Mouse (Mus musculus): ENCODE measurements around the gene Pde4b.

The Pde4b gene

GRCm38 (mm10) chr4:102607744-102608416, 520.5 kb downstream of the Pde4b start:
- no peak for DNase-seq (ENCODE audit: low spot score in 2 of 2)

GRCm38 (mm10) chr4:102612596-102612995, 525.3 kb downstream of the Pde4b start:
- no peak for DNase-seq (ENCODE audit: low spot score in 2 of 2)

GRCm38 (mm10) chr4:102617774-102618173, 530.4 kb downstream of the Pde4b start:
- no peak for DNase-seq (ENCODE audit: low spot score in 2 of 2)

GRCm38 (mm10) chr4:102618609-102619008, 531.3 kb downstream of the Pde4b start:
- DNase-seq (ENCODE audit: low spot score in 2 of 2), result no peak

- DNase-seq (ENCODE audit: low spot score in 2 of 2), result no peak
Observed at GRCm38 (mm10) chr4:102620179-102620910, 533.0 kb downstream of the Pde4b start.

GRCm38 (mm10) chr4:102621120-102621519, 533.8 kb downstream of the Pde4b start:
- DNase-seq (ENCODE audit: low spot score in 2 of 2), result no peak

- DNase-seq (ENCODE audit: low spot score in 2 of 2), result no peak
Observed at GRCm38 (mm10) chr4:102622977-102623376, 535.6 kb downstream of the Pde4b start.

GRCm38 (mm10) chr4:102623789-102624611, 536.7 kb downstream of the Pde4b start:
- peak in 1 of 2 experiments; percentile 38 for DNase-seq (ENCODE audit: low spot score in 2 of 2)

- no peak for DNase-seq (ENCODE audit: low spot score in 2 of 2)
Observed at GRCm38 (mm10) chr4:102624937-102625336, 537.6 kb downstream of the Pde4b start.

- DNase-seq (ENCODE audit: low spot score in 2 of 2), result no peak
Observed at GRCm38 (mm10) chr4:102627799-102628198, 540.5 kb downstream of the Pde4b start.

GRCm38 (mm10) chr4:102629621-102630020, 542.3 kb downstream of the Pde4b start:
- no peak for DNase-seq (ENCODE audit: low spot score in 2 of 2)

- DNase-seq (ENCODE audit: low spot score in 2 of 2), result no peak
Observed at GRCm38 (mm10) chr4:102630261-102630660, 542.9 kb downstream of the Pde4b start.

- no peak for DNase-seq (ENCODE audit: low spot score in 2 of 2)
Observed at GRCm38 (mm10) chr4:102631624-102632023, 544.3 kb downstream of the Pde4b start.

GRCm38 (mm10) chr4:102633241-102633640, 545.9 kb downstream of the Pde4b start:
- DNase-seq (ENCODE audit: low spot score in 2 of 2), result no peak

GRCm38 (mm10) chr4:102635258-102635657, 547.9 kb downstream of the Pde4b start:
- DNase-seq (ENCODE audit: low spot score in 2 of 2), result no peak

- DNase-seq (ENCODE audit: low spot score in 2 of 2), result no peak
Observed at GRCm38 (mm10) chr4:102635944-102636343, 548.6 kb downstream of the Pde4b start.

GRCm38 (mm10) chr4:102637348-102637910, 550.1 kb downstream of the Pde4b start:
- no peak for DNase-seq (ENCODE audit: low spot score in 2 of 2)

- DNase-seq (ENCODE audit: low spot score in 2 of 2), result no peak
Observed at GRCm38 (mm10) chr4:102640942-102641341, 553.6 kb downstream of the Pde4b start.

- DNase-seq (ENCODE audit: low spot score in 2 of 2), result no peak
Observed at GRCm38 (mm10) chr4:102644062-102644461, 556.7 kb downstream of the Pde4b start.

GRCm38 (mm10) chr4:102647056-102647455, 559.7 kb downstream of the Pde4b start:
- no peak for DNase-seq (ENCODE audit: low spot score in 2 of 2)

GRCm38 (mm10) chr4:102655331-102655730, 568.0 kb downstream of the Pde4b start:
- DNase-seq (ENCODE audit: low spot score in 2 of 2), result no peak

GRCm38 (mm10) chr4:102656494-102657036, 569.2 kb downstream of the Pde4b start:
- DNase-seq (ENCODE audit: low spot score in 2 of 2), result peak; percentile 5 to 29
